Comparison of ENCODE assay signal across 16 mouse cellular contexts in genomic region chr7:73185591-73185990, GRCm38 (mm10).
DNase-seq lines count a peak whose midpoint lies in the region; ATAC-seq and TF ChIP-seq lines count a peak whose summit lies in the region.
"Had no signal": no experiment of that assay in that cellular context is flagged by ENCODE, and none has a peak within 500 bp of the region (broad histone marks: within the 10 kb centered on the region; RNA-seq: fewer than 3 reads in every experiment).

No protein-coding gene starts in this region.

- no peak overlapping the region for H3K4me3 ChIP-seq in forebrain, embryonic 11.5 days (ENCODE audit: low read depth, low read length)
- H3K4me3 ChIP-seq in forebrain, embryonic 15.5 days, result no peak overlapping the region
- no peak overlapping the region for H3K4me3 ChIP-seq in hindbrain, postnatal 0 days (ENCODE audit: low read length)
- no peak overlapping the region for H3K4me3 ChIP-seq in neural tube, embryonic 13.5 days
- H3K4me3 ChIP-seq: erythroblast, embryonic 14.5 days; myocyte had no signal

- no peak for TF ChIP-seq CTCF in hindbrain, postnatal 0 days (IDR thresholded peaks at IDR 0.05; ENCODE audit: low read depth)

- peaks cover 2% of the 10 kb centered on the region; the same call in 1 of the 2 replicates for H3K27me3 ChIP-seq in forebrain, embryonic 11.5 days (ENCODE audit: control insufficient read depth, insufficient read depth, low read length)
- no peaks in the 10 kb centered on the region for H3K27me3 ChIP-seq in forebrain, embryonic 15.5 days
- no peaks in the 10 kb centered on the region for H3K27me3 ChIP-seq in hindbrain, postnatal 0 days (ENCODE audit: insufficient read depth, low read length)
- no peaks in the 10 kb centered on the region for H3K27me3 ChIP-seq in neural tube, embryonic 13.5 days
- H3K27me3 ChIP-seq: CH12.LX had no signal

- peak overlapping the region; percentile 84 for H3K27ac ChIP-seq in forebrain, embryonic 11.5 days (ENCODE audit: low read depth, low read length)
- H3K27ac ChIP-seq in forebrain, embryonic 15.5 days (replicated peaks), result peak overlapping the region; percentile 83
- peak overlapping the region; percentile 82 for H3K27ac ChIP-seq in hindbrain, postnatal 0 days
- peak overlapping the region; percentile 88 for H3K27ac ChIP-seq in neural tube, embryonic 13.5 days (replicated peaks)
- H3K27ac ChIP-seq: macrophage had no signal

- H3K9me3 ChIP-seq in forebrain, embryonic 11.5 days (ENCODE audit: control insufficient read depth, low read length), result no peaks in the 10 kb centered on the region; the same call in 1 of the 2 replicates
- no peaks in the 10 kb centered on the region for H3K9me3 ChIP-seq in forebrain, embryonic 15.5 days
- H3K9me3 ChIP-seq in hindbrain, postnatal 0 days (ENCODE audit: low read length), result no peaks in the 10 kb centered on the region
- no peaks in the 10 kb centered on the region; the same call in 1 of the 2 replicates for H3K9me3 ChIP-seq in neural tube, embryonic 13.5 days

- peaks cover 12% of the 10 kb centered on the region; the same call in 1 of the 2 replicates for H3K4me1 ChIP-seq in forebrain, embryonic 11.5 days (replicated peaks; ENCODE audit: control insufficient read depth, insufficient read depth, low read length)
- H3K4me1 ChIP-seq in forebrain, embryonic 15.5 days, result peaks cover 26% of the 10 kb centered on the region
- peaks cover 24% of the 10 kb centered on the region for H3K4me1 ChIP-seq in hindbrain, postnatal 0 days (ENCODE audit: insufficient read depth, low read length)
- peaks cover 38% of the 10 kb centered on the region for H3K4me1 ChIP-seq in neural tube, embryonic 13.5 days (replicated peaks)

- H3K9ac ChIP-seq in forebrain, embryonic 11.5 days (ENCODE audit: low read length), result no peak overlapping the region; the same call in 1 of the 2 replicates
- no peak overlapping the region for H3K9ac ChIP-seq in forebrain, embryonic 15.5 days (replicated peaks)
- no peak overlapping the region for H3K9ac ChIP-seq in hindbrain, postnatal 0 days (replicated peaks; ENCODE audit: low read length)
- no peak overlapping the region for H3K9ac ChIP-seq in neural tube, embryonic 13.5 days

- peak; percentile 26; the same call in 1 of the 2 replicates for ATAC-seq in forebrain, embryonic 11.5 days (replicated peaks; ENCODE audit: low FRiP score)
- no peak; the same call in 1 of the 2 replicates for ATAC-seq in forebrain, embryonic 15.5 days (replicated peaks)
- peak; percentile 11; the same call in 1 of the 2 replicates for ATAC-seq in hindbrain, postnatal 0 days
- ATAC-seq in neural tube, embryonic 13.5 days (ENCODE audit: low read depth), result peak; percentile 9; the same call in 1 of the 2 replicates

- H3K36me3 ChIP-seq in forebrain, embryonic 11.5 days (ENCODE audit: control insufficient read depth, insufficient read depth, low read length), result no peaks in the 10 kb centered on the region
- H3K36me3 ChIP-seq in forebrain, embryonic 15.5 days, result no peaks in the 10 kb centered on the region
- H3K36me3 ChIP-seq in hindbrain, postnatal 0 days (ENCODE audit: insufficient read depth, low read length), result no peaks in the 10 kb centered on the region
- H3K36me3 ChIP-seq in neural tube, embryonic 13.5 days, result no peaks in the 10 kb centered on the region

- no peak for DNase-seq in forebrain, embryonic 11.5 days (ENCODE audit: low spot score)
- DNase-seq in hindbrain, postnatal 0 days (ENCODE audit: low spot score), result peak; percentile 34
- no peak for DNase-seq in urinary bladder, postnatal 25 days (ENCODE audit: low spot score)
- no peak for DNase-seq in urinary bladder, adult 18-20 months (ENCODE audit: low spot score in 2 of 2)
- DNase-seq in layer of hippocampus, postnatal 10 days (ENCODE audit: low spot score in 2 of 2), result no peak
- DNase-seq: cerebellum, adult 11 months; heart, postnatal 14 days; kidney, adult 18-20 months; kidney, postnatal 36 days; lung, adult 2 months had no signal

- WGBS in forebrain, embryonic 11.5 days, result 78% methylated on average over 5 of the region's 5 CpGs
- WGBS in forebrain, embryonic 15.5 days, result 75% methylated on average over 5 of the region's 5 CpGs
- WGBS in hindbrain, postnatal 0 days, result 63% methylated on average over 5 of the region's 5 CpGs
- WGBS in neural tube, embryonic 13.5 days, result 64% methylated on average over 5 of the region's 5 CpGs

- no peak overlapping the region for H3K4me2 ChIP-seq in forebrain, embryonic 11.5 days (ENCODE audit: low read depth, low read length, severe bottlenecking)
- H3K4me2 ChIP-seq in forebrain, embryonic 15.5 days (replicated peaks), result no peak overlapping the region
- H3K4me2 ChIP-seq in hindbrain, postnatal 0 days (ENCODE audit: low read depth, low read length), result no peak overlapping the region
- no peak overlapping the region; the same call in 1 of the 2 replicates for H3K4me2 ChIP-seq in neural tube, embryonic 13.5 days
